Mouse (Mus musculus): Measurements from ENCODE around the gene Jph4.

DNA sequence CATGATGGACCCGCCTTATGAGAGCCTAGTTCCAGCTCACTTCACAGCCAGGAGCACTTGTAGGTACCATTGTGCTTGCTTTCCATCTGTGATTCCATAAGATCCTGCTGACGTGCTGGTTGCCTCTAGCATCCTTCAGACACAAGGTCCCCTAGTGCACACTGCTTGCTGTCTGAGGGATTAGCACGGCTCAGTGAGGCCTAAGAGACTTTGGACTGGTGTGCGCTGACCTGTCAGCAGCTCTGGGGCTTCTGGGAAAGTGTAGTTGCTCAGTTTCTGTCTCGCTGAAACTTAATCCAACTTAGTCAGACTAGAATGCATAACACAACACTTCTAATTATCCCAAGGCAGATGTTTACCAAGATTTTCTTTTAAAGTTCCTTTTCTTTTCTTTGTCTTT, 56.8 kb downstream of the Jph4 start:
- no peak for TF ChIP-seq CTCF (conservative IDR thresholded peaks at IDR 0.05; ENCODE audit: insufficient read depth, insufficient read length, low read depth, low read length)
- no peak for TF ChIP-seq POLR2A (IDR thresholded peaks at IDR 0.05; ENCODE audit: low read depth, low read length)
